Mouse (Mus musculus): ENCODE data around the gene Eid1.
A peak's percentile ranks its signal among the peaks of the same experiment; 100 is the strongest.

Gene Eid1

DNA sequence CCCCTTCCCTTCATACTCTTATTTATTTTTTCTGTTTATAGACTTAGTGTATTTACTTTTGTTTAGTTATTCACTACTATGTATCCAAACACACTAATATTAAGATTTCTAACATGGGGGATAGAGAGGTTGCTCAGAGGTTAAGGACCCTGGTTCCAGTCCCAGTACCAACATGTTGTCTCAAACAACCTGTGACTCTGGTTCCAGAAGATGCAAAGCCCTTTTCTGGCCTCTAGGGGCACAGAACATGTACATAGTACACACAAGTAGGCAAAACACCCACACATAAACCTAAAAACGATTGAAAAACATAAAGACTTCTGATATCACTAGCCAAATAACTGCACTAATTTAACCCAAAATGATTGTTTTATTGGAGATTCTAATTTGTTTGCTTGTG, 2.0 kb upstream of the Eid1 start:
- DNase-seq: peak; percentile 6

DNA sequence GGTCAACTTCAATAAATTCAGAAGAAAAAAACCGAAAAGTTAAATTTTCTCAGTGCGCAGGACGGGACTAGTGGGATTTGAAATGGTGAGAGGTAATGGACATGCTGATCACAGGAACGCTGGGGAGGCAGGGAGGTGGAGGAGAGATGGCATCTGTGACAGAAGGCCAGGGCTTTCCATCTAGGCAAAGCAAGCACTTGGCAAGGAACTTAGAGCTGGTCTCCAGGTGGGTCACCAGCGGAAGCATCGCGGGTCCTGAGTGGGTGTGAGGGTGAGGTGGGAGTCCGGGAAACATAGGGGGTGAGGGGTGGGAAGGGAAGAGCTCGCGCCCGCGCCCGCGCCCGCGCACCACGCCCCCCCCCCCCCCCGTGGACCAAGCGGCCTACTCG, 333 bp upstream of the Eid1 start:
- peak; percentile 28 for DNase-seq

DNA sequence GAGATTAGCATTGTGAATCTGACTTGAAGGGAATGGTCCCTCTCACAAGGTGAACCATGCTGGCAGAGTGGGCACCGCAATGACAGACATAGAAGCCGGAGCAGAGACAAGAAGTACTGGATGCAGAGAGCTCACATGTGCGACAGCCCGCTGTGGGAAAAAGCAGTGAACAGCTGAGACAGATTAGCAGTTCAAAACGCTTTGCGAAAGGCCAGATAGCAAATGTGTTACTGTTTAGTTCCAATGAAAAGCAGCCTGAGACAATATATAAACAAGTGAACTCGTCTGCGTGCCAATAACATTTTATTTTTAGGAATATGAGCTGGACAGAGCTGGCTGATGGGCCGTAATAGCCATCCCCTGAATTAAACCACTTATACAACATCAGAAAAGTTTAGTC, 8.9 kb downstream of the Eid1 start:
- no peak for DNase-seq

DNA sequence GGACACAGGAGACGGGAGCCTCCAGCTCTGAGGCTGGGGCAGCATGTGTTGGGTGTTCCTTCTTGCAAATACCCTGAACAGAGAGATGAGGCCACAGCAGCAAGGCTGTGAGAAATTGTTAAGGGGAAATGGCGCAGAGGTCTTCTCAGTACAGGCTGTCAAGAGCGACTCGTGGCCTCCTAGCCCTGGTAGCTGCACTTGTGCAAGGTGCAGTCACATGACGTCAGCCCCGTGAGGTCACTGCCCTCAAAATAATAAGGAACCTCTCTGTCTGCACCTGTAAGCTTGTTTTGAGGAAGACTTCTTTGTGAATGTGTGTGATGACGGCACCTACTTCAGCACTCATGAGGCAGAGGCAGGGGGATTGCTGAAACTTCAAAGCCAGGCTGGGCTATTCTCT, 11.0 kb downstream of the Eid1 start:
- DNase-seq: no peak

DNA sequence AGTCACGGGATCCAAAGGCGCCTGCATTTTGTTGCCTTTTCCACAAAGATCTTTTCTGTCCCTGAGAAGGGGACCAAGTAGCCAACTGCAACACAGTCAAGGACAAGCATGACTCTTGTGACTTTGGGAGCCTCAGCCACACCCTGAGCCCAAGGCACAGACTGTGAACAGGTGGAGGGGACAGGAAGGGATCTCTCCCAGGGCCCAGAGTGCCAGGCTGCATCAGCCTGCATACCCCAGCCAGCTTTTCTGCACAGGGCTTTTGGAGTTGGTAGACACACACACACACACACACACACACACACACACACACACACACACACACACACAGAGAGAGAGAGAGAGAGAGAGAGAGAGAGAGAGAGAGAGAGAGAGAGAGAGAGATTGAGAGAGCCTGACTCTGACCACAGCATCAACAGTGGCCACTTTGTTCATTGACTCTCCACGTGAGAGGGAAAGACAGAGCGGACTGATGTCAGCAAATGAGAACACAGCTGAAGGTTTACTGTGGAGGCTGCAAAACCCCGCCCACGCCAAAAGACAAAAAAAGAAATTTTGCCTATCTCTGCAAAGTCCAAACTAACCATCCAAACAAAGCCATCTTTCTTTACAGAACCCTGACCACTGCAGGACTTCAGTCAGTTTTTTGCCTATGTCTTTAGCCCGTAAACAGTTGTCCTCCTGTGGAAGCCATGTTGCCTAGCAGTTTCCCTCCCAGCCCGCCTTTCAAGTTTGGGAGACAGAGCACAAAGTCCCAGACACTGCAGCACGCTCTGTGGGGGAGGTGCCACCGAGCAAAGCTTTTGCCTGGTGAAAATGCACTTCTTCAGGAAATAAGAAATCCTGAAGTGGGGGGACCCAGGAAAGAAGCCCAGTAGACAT, 11.9 kb downstream of the Eid1 start:
- DNase-seq: no peak

DNA sequence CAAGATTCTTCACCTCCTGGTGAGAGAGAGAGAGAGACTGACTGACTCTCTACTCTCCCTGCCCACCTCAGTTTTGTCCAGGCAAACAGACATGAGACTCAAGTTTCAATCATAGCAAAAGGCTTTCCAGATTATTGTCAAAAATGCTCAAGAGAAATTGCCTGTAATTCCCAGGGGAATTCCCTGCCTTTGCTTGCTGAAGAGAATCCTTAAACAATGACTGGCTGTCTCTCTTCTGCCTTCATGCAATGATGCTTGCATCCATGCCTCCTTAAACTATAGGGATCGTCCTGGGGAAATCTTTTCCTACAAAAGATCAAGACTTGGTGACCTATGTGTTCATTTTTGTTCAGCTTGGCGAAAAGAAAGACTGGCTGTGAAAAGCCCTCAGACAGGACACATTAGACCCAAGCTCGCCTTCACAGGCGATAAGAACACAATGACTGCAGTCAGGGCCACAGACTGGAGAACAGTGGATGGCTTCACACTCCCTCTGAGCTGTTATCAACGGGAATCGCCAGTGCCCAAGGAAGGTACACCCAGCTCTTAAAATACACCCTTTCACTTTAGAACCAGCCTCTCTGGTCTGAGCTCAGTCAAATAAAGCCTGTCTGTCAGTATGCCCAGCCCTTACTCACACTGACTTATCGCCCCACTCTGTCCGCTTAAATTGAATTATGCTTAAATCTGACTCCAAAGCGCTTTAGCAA, 12.7 kb downstream of the Eid1 start:
- DNase-seq: no peak

DNA sequence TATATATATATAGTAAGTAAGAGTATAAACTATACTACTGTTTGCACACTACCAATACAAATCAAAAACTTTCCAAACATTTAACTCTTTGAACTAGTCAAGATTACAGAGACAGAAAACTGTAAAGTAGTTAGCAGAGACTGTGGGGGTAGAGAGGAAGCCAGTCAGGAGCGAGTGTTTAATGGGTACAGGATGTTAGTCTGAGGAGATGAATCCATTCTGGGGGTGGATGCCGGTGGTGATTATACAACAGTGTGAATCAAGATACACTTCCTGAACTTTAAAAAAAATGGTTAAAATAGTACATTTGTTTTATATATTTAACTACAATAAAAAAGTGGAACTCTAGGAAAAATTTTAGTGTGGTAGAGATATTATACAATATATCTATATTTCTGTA, 19.1 kb downstream of the Eid1 start:
- no peak for DNase-seq

DNA sequence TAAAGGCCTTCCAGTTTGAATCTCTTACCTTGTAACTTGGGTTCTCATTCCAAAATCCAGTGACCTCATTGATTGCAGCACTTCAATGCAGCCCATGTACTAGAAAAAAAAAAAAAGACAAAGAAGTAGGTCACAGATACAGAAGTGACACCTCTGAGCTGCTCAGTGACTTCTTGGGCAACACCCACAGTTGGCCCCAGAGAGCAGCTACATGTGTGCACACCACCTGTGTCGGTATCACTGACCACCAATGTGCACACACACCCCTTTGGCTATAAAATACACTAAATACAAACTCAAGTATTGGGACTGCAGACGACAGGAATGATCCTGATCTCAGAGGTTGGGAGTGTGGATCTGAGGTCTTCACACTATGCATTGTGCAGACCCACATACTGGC, 21.9 kb downstream of the Eid1 start:
- DNase-seq: no peak

DNA sequence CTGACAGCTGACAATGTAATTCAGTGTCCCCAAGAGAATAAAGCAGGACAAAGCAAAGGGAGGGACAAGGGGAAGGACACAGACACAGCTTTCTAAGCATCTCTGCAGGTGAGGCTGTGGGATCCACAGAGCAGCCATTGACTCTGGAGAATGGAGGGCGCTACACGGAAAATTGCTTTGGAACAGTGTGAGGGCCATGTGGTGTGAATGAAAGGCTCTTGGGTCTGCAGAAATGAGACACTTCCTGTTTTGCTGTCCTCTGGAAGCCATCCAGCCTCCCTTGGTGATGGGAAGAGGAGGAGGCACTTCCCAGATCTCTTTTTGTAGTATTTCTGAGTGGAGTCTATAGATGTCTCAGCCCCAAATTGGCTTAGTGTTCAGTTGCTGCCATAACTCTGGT, 23.3 kb downstream of the Eid1 start:
- peak; percentile 32 for DNase-seq

DNA sequence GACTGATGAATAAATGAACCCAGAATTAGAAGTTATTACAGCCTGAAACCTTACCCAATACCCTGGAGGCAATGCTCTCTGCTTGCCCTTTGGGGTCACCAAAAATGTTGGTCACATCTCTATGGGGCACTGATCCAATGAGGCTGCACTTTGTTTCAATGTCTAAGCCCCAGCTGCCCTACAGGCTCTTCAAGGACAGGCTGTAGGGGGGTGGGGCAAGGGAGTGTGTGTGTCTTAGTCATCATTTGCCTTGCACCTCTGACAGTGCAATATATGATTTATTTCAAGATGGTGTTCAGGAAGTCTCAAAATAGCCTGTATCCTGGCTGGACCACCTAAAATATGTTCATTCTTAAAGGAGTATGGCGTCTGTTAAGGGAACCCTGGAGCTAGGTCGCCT, 28.7 kb downstream of the Eid1 start:
- DNase-seq: no peak

DNA sequence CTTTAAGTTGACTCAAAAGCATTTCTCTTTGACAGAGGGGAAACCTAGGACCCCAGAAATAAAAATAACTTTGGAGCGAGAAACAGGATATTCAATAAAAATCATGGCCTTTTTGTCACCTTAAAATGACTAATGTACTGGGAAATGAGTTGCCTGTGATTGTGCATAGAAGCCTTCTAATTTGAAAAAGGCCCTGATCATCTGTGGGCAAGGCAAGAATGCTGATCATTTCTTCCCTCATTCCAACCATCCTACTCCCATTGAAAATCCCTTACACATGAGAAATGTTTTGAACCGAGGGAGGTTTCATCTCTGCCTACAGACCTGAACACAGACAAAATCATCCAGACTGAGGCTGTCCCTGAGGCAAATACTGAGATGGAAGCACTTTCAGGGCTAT, 30.0 kb downstream of the Eid1 start:
- no peak for DNase-seq

DNA sequence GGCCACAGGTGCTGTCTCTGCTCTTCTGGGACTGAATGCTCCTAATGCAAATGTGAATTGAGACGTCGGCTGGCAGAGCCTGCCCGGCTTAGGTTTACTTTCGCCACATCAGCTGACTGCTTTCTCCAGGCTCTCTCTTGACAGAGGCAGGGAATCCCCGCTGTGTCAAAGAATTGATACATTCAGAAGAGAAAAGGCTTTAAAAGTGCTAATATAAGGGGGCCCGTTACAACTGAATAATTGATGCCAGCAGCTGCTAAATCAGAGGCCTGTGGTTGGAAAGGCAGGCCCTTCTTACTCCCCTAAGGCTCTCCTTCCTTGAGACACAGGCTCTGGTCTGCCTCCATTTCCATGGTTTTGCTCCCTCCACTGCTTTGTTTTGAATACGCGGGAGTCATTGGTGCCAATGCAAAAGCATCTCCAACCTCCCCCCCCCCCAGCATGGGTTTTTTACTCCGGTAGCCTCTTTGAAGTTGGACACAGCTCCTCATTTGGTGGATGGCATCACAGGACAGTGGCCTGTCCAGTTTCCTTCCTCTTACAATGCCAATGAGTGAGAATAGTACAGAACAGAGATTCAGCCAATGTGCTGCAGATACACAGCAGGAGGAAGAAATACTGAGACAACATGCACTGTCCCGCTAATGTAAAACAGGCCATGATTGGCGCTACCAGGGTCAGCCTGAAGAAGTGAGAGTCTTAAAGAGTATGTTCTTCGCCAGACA, 32.2 kb downstream of the Eid1 start:
- no peak for DNase-seq

DNA sequence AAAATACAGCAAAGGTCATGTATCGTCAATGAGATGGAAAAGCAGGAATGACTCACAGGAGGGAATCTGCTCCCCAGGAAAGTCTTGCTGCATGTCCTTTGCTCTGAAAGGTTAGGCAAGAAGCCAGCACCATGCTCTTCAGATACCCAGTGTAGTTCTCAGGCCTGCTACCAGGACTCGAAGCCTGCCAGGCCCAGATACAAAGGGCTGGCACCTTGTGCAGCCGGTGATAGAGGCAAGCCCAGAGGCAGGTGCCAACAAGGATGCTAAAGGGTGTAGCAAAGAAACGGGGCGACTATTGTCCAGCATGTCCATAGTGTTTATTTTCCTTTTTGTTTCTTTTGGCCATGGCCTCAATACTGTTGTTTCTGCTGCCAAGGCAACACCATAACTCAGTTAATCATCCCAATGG, 33.6 kb downstream of the Eid1 start:
- no peak for DNase-seq

DNA sequence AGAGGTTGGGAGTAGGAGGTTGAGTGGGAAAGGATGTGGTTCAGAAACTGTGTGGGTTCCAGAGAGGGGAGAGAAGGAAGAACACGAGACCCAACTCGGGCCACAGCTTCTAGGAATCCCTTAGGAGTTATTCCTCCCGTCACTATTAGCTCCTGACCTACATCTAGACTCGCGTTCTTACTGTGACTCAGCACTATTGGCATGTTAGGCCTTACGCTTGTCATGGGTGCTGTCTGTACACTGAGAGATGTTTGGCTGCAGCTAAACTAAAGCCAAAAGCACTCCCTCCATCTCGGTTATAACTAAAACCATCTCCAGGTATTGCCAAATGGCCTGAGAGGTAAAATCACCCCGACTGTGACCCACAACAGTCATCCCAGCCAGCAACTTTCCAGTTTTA, 43.7 kb downstream of the Eid1 start:
- DNase-seq: no peak

DNA sequence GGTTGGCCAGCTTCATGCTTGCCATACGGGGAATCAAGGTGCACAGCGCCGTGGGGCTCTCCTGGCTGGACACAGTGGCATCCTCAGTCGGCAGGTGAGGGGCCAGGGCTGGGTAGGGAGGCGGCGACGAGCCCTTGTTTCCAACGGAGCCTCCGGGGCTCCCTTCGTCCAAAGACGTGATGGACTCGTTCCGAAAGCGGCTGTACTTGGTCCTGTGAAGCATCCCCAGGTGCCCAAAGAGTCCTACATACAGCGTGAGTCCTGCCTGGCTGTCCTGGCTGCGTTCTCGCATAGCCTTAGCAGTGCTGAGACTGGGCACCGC, 50.2 kb downstream of the Eid1 start:
- DNase-seq: no peak

DNA sequence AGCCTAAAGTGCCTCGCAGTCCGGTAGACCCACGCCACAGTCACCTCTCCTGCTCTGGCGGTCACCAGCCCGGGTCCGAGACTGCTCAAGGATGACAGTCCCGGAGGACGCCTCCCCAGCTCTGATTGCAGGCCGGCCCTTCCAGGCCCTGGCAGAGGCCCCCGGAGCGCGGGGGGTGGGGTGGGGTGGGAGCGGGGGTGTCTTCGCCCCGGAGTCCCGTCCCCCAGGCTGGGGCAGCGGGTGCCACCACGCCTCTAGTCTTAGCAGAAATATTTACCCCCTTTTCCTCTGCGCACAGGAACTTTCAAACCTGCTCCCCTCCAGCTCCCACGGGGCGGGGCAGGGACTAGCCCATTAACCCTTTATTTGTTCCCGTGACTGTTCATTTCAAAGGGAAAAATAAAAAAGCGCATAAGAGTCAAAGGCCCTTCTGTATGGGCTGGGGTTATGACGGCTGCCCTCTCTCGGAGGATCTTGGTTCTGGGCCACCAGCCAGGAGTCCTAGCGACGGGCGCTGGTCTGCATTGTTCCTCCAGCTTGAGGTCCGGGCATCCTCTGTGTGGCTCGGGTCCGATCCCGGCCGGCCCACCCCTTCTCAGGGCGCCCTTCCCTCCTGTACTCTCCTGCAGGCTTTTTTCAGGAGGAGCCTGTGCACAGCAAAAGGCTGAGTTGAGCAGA, 50.7 kb downstream of the Eid1 start:
- peak; percentile 52 for DNase-seq

DNA sequence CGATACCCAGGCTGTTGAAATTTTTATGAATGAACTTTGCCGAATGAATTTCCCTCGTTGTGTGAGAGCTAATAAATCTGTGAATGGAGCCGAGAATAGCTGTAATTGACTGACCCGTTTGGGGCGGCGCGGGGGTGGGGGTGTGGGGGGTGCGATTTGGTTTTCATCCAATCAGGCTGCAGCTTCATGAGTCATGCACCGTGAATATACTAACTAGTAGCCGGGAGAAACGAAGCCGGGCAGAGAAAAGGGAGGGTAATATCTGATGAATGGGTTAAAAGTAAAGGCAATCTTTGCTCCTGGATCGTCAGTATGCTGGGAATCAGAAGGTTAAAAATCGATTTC, 51.2 kb downstream of the Eid1 start, which contains the start of gene Shc4:
Gene Shc4 (minus strand): TSS at position 63 of the 345 bp plus-strand sequence.
- no peak for DNase-seq
